ENCODE assay signal across 11 mouse cellular contexts in the genomic region with DNA sequence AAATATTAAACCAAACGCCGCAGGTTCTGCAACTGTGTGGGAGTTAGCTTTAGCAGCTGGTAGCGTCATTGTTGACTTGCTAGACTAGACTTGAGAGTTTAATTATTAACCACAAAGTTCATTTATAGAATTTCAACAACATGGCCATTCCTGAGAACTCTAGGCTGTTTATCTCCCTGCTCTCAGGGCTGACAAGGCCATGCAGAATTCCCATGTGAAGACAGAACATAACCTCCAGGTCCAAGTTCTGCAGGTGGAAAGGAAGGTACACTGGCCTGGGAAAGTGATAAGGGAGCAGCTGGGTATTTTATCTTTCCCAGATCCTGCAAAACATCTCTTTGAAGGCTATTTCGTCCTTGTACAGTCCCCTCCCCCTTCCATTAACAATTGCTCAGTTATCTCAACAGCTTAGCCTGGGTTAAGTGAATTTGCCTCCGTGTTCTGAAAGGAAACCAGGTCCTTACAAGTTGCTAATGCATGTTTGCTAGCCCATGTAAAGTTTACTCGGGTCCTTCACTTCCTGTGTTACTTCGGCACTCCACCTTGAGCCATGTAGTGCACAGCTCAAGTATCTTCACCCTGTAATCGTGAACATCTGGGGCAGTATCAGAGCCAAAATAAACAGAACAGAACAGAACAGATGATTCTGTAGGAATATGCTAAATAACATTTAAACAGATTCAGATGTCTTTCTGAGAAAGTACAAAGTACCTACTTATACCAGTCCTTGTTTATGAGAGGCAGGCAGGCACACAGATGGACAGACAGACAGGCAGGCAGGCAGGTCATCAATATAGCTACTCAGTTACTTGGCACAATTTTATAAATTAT.
DNase-seq lines count a peak whose midpoint lies in the region; ATAC-seq and TF ChIP-seq lines count a peak whose summit lies in the region.
"Had no signal": no experiment of that assay in that cellular context is flagged by ENCODE, and none has a peak within 500 bp of the region (broad histone marks: within the 10 kb centered on the region; RNA-seq: fewer than 3 reads in every experiment).

No protein-coding gene starts in this region.

- no peak for TF ChIP-seq POLR2A in liver, adult 2 months (IDR thresholded peaks at IDR 0.05; ENCODE audit: extremely low read depth, insufficient read depth, low read length)

- H3K9ac ChIP-seq in liver, adult 2 months (ENCODE audit: low read depth, low read length) = peak overlapping the region; percentile 75
- H3K9ac ChIP-seq in embryonic facial prominence, embryonic 14.5 days (ENCODE audit: low read depth, low read length) = no peak overlapping the region
- no peak overlapping the region for H3K9ac ChIP-seq in midbrain, embryonic 16.5 days (ENCODE audit: low read depth, low read length)

- peak; percentile 95 for DNase-seq in liver, adult 2 months (ENCODE audit: extremely low read depth, low read depth, low spot score)
- no peak for DNase-seq in liver
- peak; percentile 79 for DNase-seq in embryonic facial prominence, embryonic 14.5 days (ENCODE audit: low spot score)
- peak; percentile 21 for DNase-seq in kidney, postnatal 10 days
- DNase-seq in skeletal muscle tissue, adult 2 months (ENCODE audit: low read depth, low spot score) = peak; percentile 9
- DNase-seq in frontal cortex, postnatal 36 days (ENCODE audit: low spot score in 2 of 2) = no peak
- DNase-seq in adrenal gland, adult 18-20 months (ENCODE audit: low spot score in 2 of 2) = no peak
- DNase-seq: cerebellum, adult 8-10 months; right cerebral cortex, adult 18-20 months had no signal

- ATAC-seq in embryonic facial prominence, embryonic 14.5 days (ENCODE audit: low read depth) = peak; percentile 79
- ATAC-seq in midbrain, embryonic 16.5 days = no peak

- H3K4me1 ChIP-seq in liver, adult 2 months (ENCODE audit: control insufficient read depth, insufficient read depth, low read length) = peaks cover 7% of the 10 kb centered on the region; the same call in 1 of the 2 replicates
- peaks cover 13% of the 10 kb centered on the region for H3K4me1 ChIP-seq in embryonic facial prominence, embryonic 14.5 days (ENCODE audit: control insufficient read depth, insufficient read depth, low read length)
- H3K4me1 ChIP-seq in midbrain, embryonic 16.5 days (ENCODE audit: control insufficient read depth, insufficient read depth, low read length) = no peaks in the 10 kb centered on the region

- no peaks in the 10 kb centered on the region for H3K9me3 ChIP-seq in embryonic facial prominence, embryonic 14.5 days (ENCODE audit: control insufficient read depth, low read length)
- H3K9me3 ChIP-seq in midbrain, embryonic 16.5 days (replicated peaks; ENCODE audit: control insufficient read depth, low read length, poor library complexity, severe bottlenecking) = no peaks in the 10 kb centered on the region

- no peaks in the 10 kb centered on the region for H3K36me3 ChIP-seq in liver, adult 2 months (ENCODE audit: control insufficient read depth, insufficient read depth, low read length)
- no peaks in the 10 kb centered on the region for H3K36me3 ChIP-seq in embryonic facial prominence, embryonic 14.5 days (ENCODE audit: control insufficient read depth, insufficient read depth, low read length)
- H3K36me3 ChIP-seq in midbrain, embryonic 16.5 days (ENCODE audit: control insufficient read depth, insufficient read depth, low read length) = no peaks in the 10 kb centered on the region

- no peak for TF ChIP-seq CTCF in liver, adult 2 months (IDR thresholded peaks at IDR 0.05; ENCODE audit: low read depth, low read length)

- no peaks in the 10 kb centered on the region for H3K79me2 ChIP-seq in liver, adult 2 months (ENCODE audit: control insufficient read depth, insufficient read depth, low read length)

- H3K27ac ChIP-seq in liver, adult 2 months (replicated peaks; ENCODE audit: insufficient read depth, low read depth, low read length) = peak overlapping the region; percentile 95
- peak overlapping the region; percentile 49; the same call in 1 of the 2 replicates for H3K27ac ChIP-seq in embryonic facial prominence, embryonic 14.5 days (replicated peaks; ENCODE audit: low read depth, low read length)
- H3K27ac ChIP-seq in midbrain, embryonic 16.5 days (ENCODE audit: low read length) = no peak overlapping the region
- H3K27ac ChIP-seq: macrophage had no signal

- H3K4me3 ChIP-seq in liver, adult 2 months (ENCODE audit: insufficient read depth, low read depth, low read length) = peak overlapping the region; percentile 58
- no peak overlapping the region for H3K4me3 ChIP-seq in embryonic facial prominence, embryonic 14.5 days (ENCODE audit: low read depth, low read length)
- no peak overlapping the region for H3K4me3 ChIP-seq in midbrain, embryonic 16.5 days (ENCODE audit: low read depth, low read length)

- WGBS in liver, adult 2 months = 15% methylated on average over 8 of the region's 8 CpGs
- WGBS in embryonic facial prominence, embryonic 14.5 days = 34% methylated on average over 8 of the region's 8 CpGs
- 75% methylated on average over 8 of the region's 8 CpGs for WGBS in midbrain, embryonic 16.5 days

- no peaks in the 10 kb centered on the region for H3K27me3 ChIP-seq in liver, adult 2 months (ENCODE audit: control insufficient read depth, insufficient read depth, low read length)
- H3K27me3 ChIP-seq in embryonic facial prominence, embryonic 14.5 days (replicated peaks; ENCODE audit: control insufficient read depth, insufficient read depth, low read length) = no peaks in the 10 kb centered on the region
- H3K27me3 ChIP-seq in midbrain, embryonic 16.5 days (ENCODE audit: control insufficient read depth, insufficient read depth, low read depth, low read length) = no peaks in the 10 kb centered on the region

- H3K4me2 ChIP-seq in embryonic facial prominence, embryonic 14.5 days (ENCODE audit: low read depth, low read length) = 0 out of 2 replicates have a peak overlapping the region, but pooled peaks have one; percentile 18
- H3K4me2 ChIP-seq in midbrain, embryonic 16.5 days (ENCODE audit: low read length) = no peak overlapping the region

Comparison
In these comparisons a context has a peak if more than half of its experiments do, and no peak if none do; other contexts are left out.
1. DNase-seq: peak in liver, adult 2 months (single experiment), embryonic facial prominence, embryonic 14.5 days (single experiment), kidney, postnatal 10 days (single experiment) and skeletal muscle tissue, adult 2 months (single experiment); none in liver (single experiment), frontal cortex, postnatal 36 days (0 of 2) and adrenal gland, adult 18-20 months (0 of 2).